Comparison of ENCODE assay signal across 8 mouse cellular contexts in the genomic region with DNA sequence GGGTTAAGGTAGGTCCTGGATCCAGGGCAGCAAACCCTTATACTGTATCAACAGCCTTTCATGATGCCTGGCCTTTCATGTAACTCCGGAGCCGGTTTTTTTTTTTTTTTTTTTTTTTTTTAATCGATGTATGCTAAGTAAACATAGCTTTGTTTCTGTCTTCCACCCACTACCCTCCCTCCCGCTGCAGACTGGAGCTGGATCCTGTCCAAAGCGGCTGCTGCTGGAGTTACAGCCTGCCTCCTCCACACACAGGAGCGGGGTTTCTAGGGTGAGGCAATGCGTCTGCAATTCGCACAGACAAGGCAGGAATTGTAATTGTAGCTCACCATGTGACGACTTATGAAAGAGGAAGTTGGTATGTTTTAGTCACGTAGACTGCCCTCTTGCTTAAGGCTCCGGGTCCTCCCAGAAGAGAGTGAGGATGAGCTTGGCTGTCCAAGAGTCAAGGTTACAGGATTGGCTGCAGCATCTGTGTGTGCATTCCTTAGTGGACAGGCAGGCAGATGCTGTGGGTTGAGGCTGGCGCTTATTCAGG. TPM values are rescaled to one million over a fixed set of nuclear protein-coding genes. Genes with fewer than 3 reads are reported as not detected.
DNase-seq lines count a peak whose midpoint lies in the region; ATAC-seq and TF ChIP-seq lines count a peak whose summit lies in the region.

No protein-coding gene starts in this region.

- no peak for TF ChIP-seq CTCF in Patski (IDR thresholded peaks at IDR 0.05)
- TF ChIP-seq CTCF in hindbrain, postnatal 0 days (IDR thresholded peaks at IDR 0.05; ENCODE audit: low read depth): no peak

- intact Hi-C loops in left cerebral cortex, postnatal 10 days (cut with DNase I): loop anchor here (5.0 kb wide), 1 partner anchor 41 kb away; no protein-coding TSS in a partner anchor

- 2% methylated on average over 12 of the region's 12 CpGs for WGBS in hindbrain, postnatal 0 days

- H3K4me3 ChIP-seq in hindbrain, postnatal 0 days (ENCODE audit: low read length): 0 out of 2 replicates have a peak overlapping the region, but pooled peaks have one; percentile 11

- no peak for DNase-seq in Patski (ENCODE audit: low read depth, low spot score)
- peak; percentile 63 to 67 for DNase-seq in cerebellum, postnatal 36 days
- peak; percentile 66 to 76 for DNase-seq in gastrocnemius, adult 8-10 months (ENCODE audit: low spot score in 2 of 2)
- DNase-seq in hindbrain, postnatal 0 days (ENCODE audit: low spot score): peak; percentile 92
- DNase-seq in left cerebral cortex, postnatal 10 days (ENCODE audit: extremely low spot score in 1 of 2, low spot score in 2 of 2): peak; percentile 83 to 93
- peak; percentile 83 for DNase-seq in right cerebral cortex, postnatal 25 days
- DNase-seq in yolk sac, embryonic 10.5 days (ENCODE audit: low spot score): peak; percentile 90

- peak overlapping the region; percentile 100 for H3K27ac ChIP-seq in hindbrain, postnatal 0 days

- no peaks in the 10 kb centered on the region for H3K9me3 ChIP-seq in hindbrain, postnatal 0 days (ENCODE audit: low read length)

- in situ Hi-C loops in Patski (cut with MboI; ENCODE audit: low pct_unique_long_range_greater_than_20kb): loop anchor here (5.0 kb wide), 2 partner anchors 141 to 251 kb away; no protein-coding TSS in a partner anchor

- peak overlapping the region; percentile 99 for H3K9ac ChIP-seq in hindbrain, postnatal 0 days (replicated peaks; ENCODE audit: low read length)

- CTCF ChIA-PET in Patski (lab: Charles Lee): interaction anchor here (0.8 to 1.6 kb wide), 7 partner anchors 30 to 325 kb away, joined by 3 to 5 read pairs (median 3); no protein-coding TSS in a partner anchor

- POLR2A ChIA-PET in Patski (lab: Charles Lee): interaction anchor here (0.6 to 5.0 kb wide), 10 partner anchors 45 to 325 kb away, joined by 3 to 38 read pairs (median 5); no protein-coding TSS in a partner anchor

- peaks cover 3% of the 10 kb centered on the region for H3K36me3 ChIP-seq in hindbrain, postnatal 0 days (ENCODE audit: insufficient read depth, low read length)

- peak; percentile 19 for ATAC-seq in Patski
- ATAC-seq in hindbrain, postnatal 0 days: peak; percentile 27
- ATAC-seq in megakaryocyte progenitor cell, adult 5-6 weeks (replicated peaks; ENCODE audit: poor library complexity): peak; percentile 24

- peaks cover 26% of the 10 kb centered on the region for H3K4me1 ChIP-seq in hindbrain, postnatal 0 days (ENCODE audit: insufficient read depth, low read length)

- no peaks in the 10 kb centered on the region for H3K27me3 ChIP-seq in Patski
- H3K27me3 ChIP-seq in hindbrain, postnatal 0 days (ENCODE audit: insufficient read depth, low read length): no peaks in the 10 kb centered on the region

- H3K4me2 ChIP-seq in hindbrain, postnatal 0 days (ENCODE audit: low read depth, low read length): peak overlapping the region; percentile 99

RNA-seq across cellular contexts. Expression of a gene that starts 2.4 kb away (rescaled TPM):
- polyA plus RNA-seq in Patski (2021): 61.2 TPM
- 10 to 100 TPM; 22.2 to 31.2 (median 23.5) TPM for total RNA-seq in gastrocnemius, adult 8-10 months (2022)
- 91.5 and 99.1 TPM in 2 replicates for total RNA-seq in hindbrain, postnatal 0 days (2014; rRNA removed)
- 10.2 and 11.4 TPM in 2 replicates for polyA plus RNA-seq in hindbrain, postnatal 0 days (2015; fragmentation: Nextera tagmentation; extraction: Ambion mirVana)
- 10 to 100 TPM; 51.2 to 54.6 TPM for total RNA-seq in left cerebral cortex, postnatal 10 days (2021)
- 109 and 114 TPM in 2 replicates for total RNA-seq in megakaryocyte progenitor cell, adult 5-6 weeks (2015)
- 95.7 and 110 TPM in 2 replicates for total RNA-seq in megakaryocyte progenitor cell, adult 5-6 weeks (2017)
